Mouse (Mus musculus) spleen, adult 2 months (tissue): ENCODE measurements around the gene Fam117a. TPM values are rescaled to one million over a fixed set of nuclear protein-coding genes. Genes with fewer than 3 reads are reported as not detected.

Experiments used
- DNase-seq, 2 experiments: peaks; one replicate each; pipeline versions ENCODE4 v3.0.0 to v3.0.0-alpha.2; 2012 to 2021; ENCODE audit warnings: low spot score in 2 of 2, low read depth in 1 of 2
- H3K27ac ChIP-seq: fragments of 200-500 bp; 2 replicates; pipeline ENCODE4 v1.5.1; 2012; ENCODE audit warnings: low read length, inconsistent platforms; ENCODE audit not compliant: insufficient read depth
- H3K27me3 ChIP-seq: fragments of 200-500 bp; 2 replicates; pipeline ENCODE4 v1.6.1; 2012; ENCODE audit warnings: mild to moderate bottlenecking, moderate library complexity, low read length, inconsistent platforms; ENCODE audit not compliant: control insufficient read depth, insufficient read depth
- H3K36me3 ChIP-seq: fragments of 200-500 bp; 2 replicates; pipeline ENCODE4 v1.6.1; 2012; ENCODE audit warnings: mild to moderate bottlenecking, low read length, inconsistent platforms; ENCODE audit not compliant: control insufficient read depth, insufficient read depth
- H3K4me1 ChIP-seq: fragments of 200-500 bp; 2 replicates; pipeline ENCODE4 v1.6.1; 2011; ENCODE audit warnings: inconsistent platforms; ENCODE audit not compliant: control insufficient read depth, insufficient read depth, insufficient read length
- H3K4me3 ChIP-seq: fragments of 200-500 bp; 2 replicates; pipeline ENCODE4 v1.5.1; 2011; ENCODE audit warnings: mild to moderate bottlenecking, inconsistent platforms; ENCODE audit not compliant: insufficient read depth, insufficient read length; ENCODE audit errors: extremely low read depth
- CTCF ChIP-seq: fragments of 200-500 bp; IDR thresholded peaks from 2 replicates; pipeline ENCODE4 v1.5.1; 2011; ENCODE audit warnings: mild to moderate bottlenecking, inconsistent platforms; ENCODE audit not compliant: insufficient read depth, insufficient read length, insufficient replicate concordance; ENCODE audit errors: extremely low read depth
- POLR2A ChIP-seq: fragments of 200-500 bp; IDR thresholded peaks from 2 replicates; pipeline ENCODE4 v1.6.1; 2011; ENCODE audit warnings: low read depth, low read length, inconsistent platforms
- WGBS: fragments of 180-500 bp; shearing (Covaris S2); methylation state at CpG from one replicate; pipeline ENCODE4 v1.1.7; 2018; 5-methylcytosine and 5-hydroxymethylcytosine counted together
- polyA plus RNA-seq: library from polyadenylated mRNA; depleted of rRNA; stranded (reverse); fragments of >200 nt; gene quantifications from 2 replicates; pipeline ENCODE4 v1.2.3, GENCODE M21; 2012

The Fam117a gene
- polyA plus RNA-seq, 1 experiment = 123 TPM

DNA sequence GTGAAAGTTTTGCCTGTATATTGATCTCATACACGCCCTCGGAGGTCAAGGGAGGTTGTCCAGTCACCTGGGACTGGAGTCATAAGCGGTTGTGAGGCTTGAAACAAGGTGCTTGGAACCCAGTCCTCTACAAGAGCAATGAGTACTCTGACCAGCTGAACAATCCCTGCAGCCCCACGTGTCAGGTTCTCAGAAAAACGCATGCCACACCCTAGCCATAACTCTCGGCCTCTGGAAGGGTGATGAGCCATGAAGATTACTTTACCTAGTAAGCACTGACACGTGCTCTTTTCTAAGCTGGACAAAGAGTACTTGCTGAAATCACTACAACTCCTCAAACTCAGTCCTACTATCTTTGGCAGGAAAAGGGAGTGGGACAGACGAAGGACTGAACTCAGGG, 29.3 kb upstream of the Fam117a start:
- Histone ChIP-seq H3K27me3 (no peaks in the 10 kb centered on the region), H3K4me1 (peaks cover 8% of the 10 kb centered on the region), H3K36me3 (peaks cover 17% of the 10 kb centered on the region), H3K4me3 (no peak overlapping the region), H3K27ac (no peak overlapping the region)
- no peak for DNase-seq
- no peak for TF ChIP-seq POLR2A
- TF ChIP-seq CTCF = no peak
- 82% methylated on average over 8 of the region's 8 CpGs for WGBS

DNA sequence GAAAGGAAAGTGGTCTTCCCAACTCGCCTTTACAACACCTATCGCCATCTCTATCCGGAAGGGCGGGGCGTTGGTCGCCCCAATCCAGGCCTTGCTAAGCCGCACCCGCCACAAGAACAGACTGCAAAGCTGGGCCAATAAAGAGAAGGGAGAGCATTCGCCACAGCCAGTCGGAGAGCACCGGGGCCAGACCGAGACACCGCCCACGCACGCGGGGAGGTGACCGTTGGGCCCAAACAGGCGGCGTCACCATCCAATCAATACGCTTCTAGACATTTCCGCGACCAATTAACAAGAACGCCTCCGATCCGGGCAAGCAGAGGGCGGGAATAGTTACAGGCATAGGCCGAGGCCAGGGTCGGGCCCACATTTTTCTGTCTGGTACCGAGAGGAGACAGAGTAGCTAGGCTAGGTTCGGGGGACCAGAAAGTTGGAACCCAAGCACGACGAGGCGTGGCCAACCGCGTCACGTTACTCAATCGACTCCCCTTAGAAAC, 27.3 kb upstream of the Fam117a start:
- H3K4me3 ChIP-seq = peak overlapping the region; percentile 90
- peak; percentile 96 for DNase-seq
- TF ChIP-seq CTCF (no peak), POLR2A (peak; percentile 58; the same call in 1 of the 2 replicates)
- H3K36me3 ChIP-seq = peaks cover 9% of the 10 kb centered on the region
- under 1% methylated on average over 37 of the region's 37 CpGs for WGBS
- H3K27ac ChIP-seq = peak overlapping the region; percentile 91
- peaks cover 8% of the 10 kb centered on the region for H3K4me1 ChIP-seq
- H3K27me3 ChIP-seq = no peaks in the 10 kb centered on the region

DNA sequence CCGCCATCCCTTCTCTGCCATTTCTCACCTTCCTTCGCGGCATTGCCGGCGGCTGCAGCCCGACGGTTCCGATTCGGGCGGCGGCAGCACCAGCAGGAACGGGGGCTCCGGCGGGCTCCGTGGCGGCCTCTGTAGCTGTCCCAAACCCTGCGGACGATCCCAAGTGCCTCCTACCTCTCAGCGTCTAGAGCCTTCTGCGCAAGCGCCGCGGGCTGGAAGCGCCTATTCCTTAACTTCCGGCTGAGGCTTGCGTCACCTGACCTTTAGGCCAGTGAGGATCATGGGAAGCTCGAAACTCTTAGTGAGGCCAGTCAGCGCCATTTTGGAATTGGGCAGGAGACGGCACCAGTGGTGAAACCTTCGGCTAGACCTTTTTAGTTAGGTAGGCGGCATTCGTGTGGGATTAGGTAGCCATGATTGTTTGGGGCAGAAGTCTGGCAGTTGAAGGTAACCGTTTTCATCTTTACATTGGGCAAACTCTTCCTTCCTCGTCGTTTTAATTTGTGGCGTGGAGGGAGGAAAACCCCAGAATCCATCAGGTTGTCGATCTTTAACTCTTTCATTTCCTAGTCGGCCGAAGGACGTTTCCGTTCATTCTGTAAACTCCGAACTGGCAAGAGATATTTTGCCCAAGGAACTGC, 26.7 kb upstream of the Fam117a start, which contains the start of gene Kat7:
Kat7 (minus strand) TSS at position 240 of the 641 bp plus-strand sequence.
- Histone ChIP-seq H3K4me3 (peak within 1 kb of the TSS; percentile 90), H3K27ac (peak within 1 kb of the TSS; percentile 91), H3K4me1 (peaks cover 8% of the 10 kb centered on the region), H3K36me3 (peaks cover 9% of the 10 kb centered on the region), H3K27me3 (no peaks in the 10 kb centered on the region)
- TF ChIP-seq CTCF = no peak
- TF ChIP-seq POLR2A = no peak
- DNase-seq = peak; percentile 97 to 99
- WGBS = under 1% methylated on average over 42 of the region's 42 CpGs

DNA sequence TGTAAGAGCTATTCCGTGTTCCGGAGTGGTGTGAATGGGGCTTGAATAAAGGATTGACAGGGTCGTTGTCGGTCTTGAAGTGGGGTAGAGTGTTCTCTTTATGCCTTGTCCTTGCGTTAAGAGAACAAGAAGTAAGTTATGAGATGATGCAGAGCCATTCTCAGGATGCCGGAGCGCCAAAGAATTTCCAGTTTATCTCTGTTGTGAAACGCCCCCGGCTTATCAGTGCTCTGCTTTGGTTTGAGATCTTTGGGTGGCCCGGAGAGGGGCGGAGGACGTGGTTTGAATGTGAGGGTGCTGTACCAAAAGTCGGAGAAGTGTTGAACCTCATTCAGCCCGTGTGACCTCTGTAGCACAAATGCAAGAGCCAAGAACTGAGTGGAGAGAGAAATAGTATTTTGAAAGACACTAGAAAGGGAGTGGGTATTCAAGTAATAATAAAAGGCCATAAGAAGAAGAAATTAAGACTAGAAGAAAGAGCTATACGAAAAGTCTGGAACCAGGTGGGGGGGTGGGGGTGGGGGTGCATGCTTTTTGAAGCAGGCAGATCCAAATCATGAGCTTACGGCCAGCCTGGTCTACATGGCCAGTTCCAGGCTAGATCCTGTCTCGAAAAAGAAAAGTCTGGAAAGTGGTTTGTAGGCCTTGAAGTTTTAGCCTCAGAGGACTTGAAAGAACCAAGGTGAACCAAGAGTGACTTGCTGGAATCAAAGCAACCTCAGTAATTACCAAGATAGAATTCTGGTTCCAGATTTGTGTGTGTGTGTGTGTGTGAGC, 26.0 kb upstream of the Fam117a start:
- H3K4me3 ChIP-seq = peak overlapping the region; percentile 62
- H3K27me3 ChIP-seq = no peaks in the 10 kb centered on the region
- peak in 1 of 2 experiments; percentile 9 for DNase-seq
- H3K36me3 ChIP-seq = peaks cover 5% of the 10 kb centered on the region; the same call in 1 of the 2 replicates
- TF ChIP-seq CTCF (no peak), POLR2A (no peak)
- peaks cover 8% of the 10 kb centered on the region for H3K4me1 ChIP-seq
- WGBS = 6% methylated on average over 17 of the region's 17 CpGs
- H3K27ac ChIP-seq = peak overlapping the region; percentile 72

DNA sequence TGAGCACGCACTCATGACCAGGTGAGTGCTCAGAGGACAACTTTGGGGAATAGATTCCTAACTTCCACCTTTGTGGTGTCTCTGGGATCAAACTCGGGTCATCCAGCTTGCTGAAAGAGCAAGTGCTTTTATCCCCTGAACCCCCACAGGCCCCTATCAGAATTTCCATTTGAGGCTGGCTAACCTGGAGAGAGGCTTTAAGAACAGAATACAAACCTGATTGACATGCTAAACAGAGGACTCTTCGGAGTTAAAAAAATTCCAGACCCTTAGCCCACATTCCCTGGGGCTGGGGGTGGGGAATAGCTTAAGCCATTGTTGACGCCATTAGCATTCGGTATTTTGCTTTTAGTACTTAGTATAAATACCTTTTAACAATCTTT, 25.4 kb upstream of the Fam117a start:
- Histone ChIP-seq H3K27me3 (no peaks in the 10 kb centered on the region), H3K27ac (no peak overlapping the region), H3K36me3 (peaks cover 3% of the 10 kb centered on the region; the same call in 1 of the 2 replicates), H3K4me3 (no peak overlapping the region), H3K4me1 (peaks cover 8% of the 10 kb centered on the region)
- TF ChIP-seq CTCF = no peak
- TF ChIP-seq POLR2A = no peak
- WGBS = 77% methylated on average over 5 of the region's 5 CpGs
- DNase-seq = no peak

DNA sequence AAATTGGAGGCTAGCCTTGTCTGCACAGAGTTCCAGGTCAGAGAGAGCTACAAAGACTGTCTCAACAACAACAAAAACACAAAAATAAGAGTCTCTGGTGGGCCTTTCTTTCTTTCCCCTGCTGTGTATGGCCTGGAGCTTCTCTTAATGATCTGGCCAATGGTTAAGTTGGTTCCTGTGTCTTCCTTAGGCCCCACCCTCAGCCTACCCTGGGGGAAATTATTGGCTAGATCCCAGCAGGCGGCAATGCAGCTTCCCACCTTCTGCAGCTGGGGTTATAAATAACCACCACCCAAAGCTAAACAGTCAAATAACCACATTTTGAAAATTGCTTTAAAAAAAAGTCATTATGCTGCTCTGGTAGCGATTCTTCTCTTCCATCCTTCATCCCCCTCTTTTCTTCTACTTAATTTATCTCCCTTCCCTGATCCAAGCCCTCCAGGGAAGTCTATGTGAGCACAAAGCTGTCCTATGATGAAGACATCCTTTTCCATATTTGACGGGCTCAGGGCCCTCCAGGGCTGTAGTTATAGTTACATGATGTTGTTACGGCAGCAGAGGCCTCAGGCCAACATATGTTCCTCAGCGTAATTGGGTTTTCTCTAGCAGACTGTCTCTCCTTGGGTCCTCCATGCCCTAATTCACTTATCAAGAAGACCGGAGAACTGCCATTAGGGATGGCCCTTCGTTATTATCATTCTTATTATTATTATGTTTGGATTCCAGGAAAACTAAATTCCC, 21.4 kb upstream of the Fam117a start:
- Histone ChIP-seq H3K27ac (no peak overlapping the region), H3K36me3 (no peaks in the 10 kb centered on the region), H3K4me3 (no peak overlapping the region), H3K4me1 (peaks cover 5% of the 10 kb centered on the region; the same call in 1 of the 2 replicates), H3K27me3 (no peaks in the 10 kb centered on the region)
- DNase-seq = no peak
- WGBS = 76% methylated on average over 7 of the region's 7 CpGs
- no peak for TF ChIP-seq POLR2A
- no peak for TF ChIP-seq CTCF
